Mouse (Mus musculus): Measurements from ENCODE around the gene Etl4. TPM values are rescaled to one million over a fixed set of nuclear protein-coding genes. Genes with fewer than 3 reads are reported as not detected.

Etl4 gene
- polyA plus RNA-seq, 1 experiment from 2014 or later = 38.0 TPM

DNA sequence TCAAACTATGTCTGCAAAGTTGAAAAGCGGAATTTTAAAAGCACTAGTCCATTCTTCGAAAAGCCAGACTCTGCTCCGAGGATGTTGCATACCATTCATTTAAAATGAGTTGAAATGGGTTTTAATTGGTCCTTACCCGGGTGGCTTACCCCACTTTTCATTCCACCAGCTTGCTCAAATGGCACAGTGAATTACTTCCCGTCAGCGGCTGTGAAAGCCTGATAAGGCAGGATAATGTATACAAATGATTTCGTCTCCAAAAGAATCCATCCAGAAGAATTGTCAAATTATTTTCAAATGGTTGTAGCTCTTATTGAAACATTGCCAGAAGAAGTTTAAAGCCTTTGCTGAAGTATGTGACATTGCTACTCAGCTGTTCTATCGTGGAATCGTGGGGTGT, 162.8 kb downstream of the Etl4 start:
- DNase-seq (ENCODE audit: low spot score) (no peak), ATAC-seq (replicated peaks; ENCODE audit: low FRiP score, low read depth) (no peak)
- H3K4me3 ChIP-seq (replicated peaks; ENCODE audit: low read depth, low read length) = no peak overlapping the region
- H3K36me3 ChIP-seq (ENCODE audit: insufficient read depth, low read length) = no peaks in the 10 kb centered on the region
- H3K9me3 ChIP-seq (replicated peaks; ENCODE audit: low read length) = no peaks in the 10 kb centered on the region
- no peak overlapping the region for H3K4me2 ChIP-seq (ENCODE audit: low read length)
- 68% methylated on average over 9 of the region's 9 CpGs for WGBS
- no peak overlapping the region for H3K27ac ChIP-seq
- no peaks in the 10 kb centered on the region for H3K27me3 ChIP-seq (ENCODE audit: insufficient read depth, low read length)
- no peak for TF ChIP-seq CTCF (IDR thresholded peaks at IDR 0.05; ENCODE audit: low read depth)
- H3K4me1 ChIP-seq (replicated peaks; ENCODE audit: insufficient read depth, low read length) = no peaks in the 10 kb centered on the region
- no peak overlapping the region for H3K9ac ChIP-seq (ENCODE audit: low read depth, low read length)

- no peak for TF ChIP-seq CTCF (IDR thresholded peaks at IDR 0.05; ENCODE audit: low read depth)
- whole genome bisulfite sequencing = 77% methylated on average over 4 of the region's 4 CpGs
- no peak overlapping the region for H3K27ac ChIP-seq
- no peaks in the 10 kb centered on the region for H3K4me1 ChIP-seq (replicated peaks; ENCODE audit: insufficient read depth, low read length)
- no peaks in the 10 kb centered on the region for H3K36me3 ChIP-seq (ENCODE audit: insufficient read depth, low read length)
- H3K4me2 ChIP-seq (ENCODE audit: low read length) = no peak overlapping the region
- H3K9ac ChIP-seq (ENCODE audit: low read depth, low read length) = no peak overlapping the region
- ATAC-seq (replicated peaks; ENCODE audit: low FRiP score, low read depth) = no peak
- H3K9me3 ChIP-seq (replicated peaks; ENCODE audit: low read length) = no peaks in the 10 kb centered on the region
- H3K4me3 ChIP-seq (replicated peaks; ENCODE audit: low read depth, low read length) = no peak overlapping the region
- H3K27me3 ChIP-seq (ENCODE audit: insufficient read depth, low read length) = no peaks in the 10 kb centered on the region
- DNase-seq (ENCODE audit: low spot score) = no peak
Measured at GRCm38 (mm10) chr2:20076118-20076796, 166.7 kb downstream of the Etl4 start.

GRCm38 (mm10) chr2:20084781-20085180, 175.2 kb downstream of the Etl4 start:
- Histone ChIP-seq H3K36me3 (ENCODE audit: insufficient read depth, low read length) (no peaks in the 10 kb centered on the region), H3K9ac (ENCODE audit: low read depth, low read length) (no peak overlapping the region), H3K27me3 (ENCODE audit: insufficient read depth, low read length) (no peaks in the 10 kb centered on the region), H3K9me3 (replicated peaks; ENCODE audit: low read length) (no peaks in the 10 kb centered on the region), H3K4me1 (replicated peaks; ENCODE audit: insufficient read depth, low read length) (no peaks in the 10 kb centered on the region), H3K27ac (no peak overlapping the region), H3K4me2 (ENCODE audit: low read length) (no peak overlapping the region), H3K4me3 (replicated peaks; ENCODE audit: low read depth, low read length) (no peak overlapping the region)
- no peak for TF ChIP-seq CTCF (IDR thresholded peaks at IDR 0.05; ENCODE audit: low read depth)
- no peak for DNase-seq (ENCODE audit: low spot score)
- ATAC-seq (replicated peaks; ENCODE audit: low FRiP score, low read depth) = no peak
- WGBS = 71% methylated on average over 4 of the region's 4 CpGs

DNA sequence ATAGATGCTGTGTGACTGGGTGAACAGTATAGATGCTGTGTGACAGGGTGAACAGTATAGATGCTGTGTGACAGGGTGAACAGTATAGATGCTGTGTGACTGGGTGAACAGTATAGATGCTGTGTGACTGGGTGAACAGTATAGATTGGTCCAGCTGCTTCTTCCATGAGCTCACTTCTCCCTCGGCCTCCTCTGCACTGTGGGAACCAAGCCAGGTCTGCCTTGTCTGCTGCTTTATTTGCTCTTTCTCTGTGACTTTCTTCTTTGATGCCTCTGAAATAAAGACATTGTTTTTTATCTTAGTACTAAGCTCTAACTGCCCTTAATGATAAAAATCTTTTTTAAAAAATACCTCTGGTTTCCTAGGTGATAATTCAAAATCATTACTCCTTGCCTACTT, 195.9 kb downstream of the Etl4 start:
- no peak for TF ChIP-seq CTCF (IDR thresholded peaks at IDR 0.05; ENCODE audit: low read depth)
- Histone ChIP-seq H3K4me3 (replicated peaks; ENCODE audit: low read depth, low read length) (no peak overlapping the region), H3K36me3 (ENCODE audit: insufficient read depth, low read length) (no peaks in the 10 kb centered on the region), H3K9me3 (replicated peaks; ENCODE audit: low read length) (no peaks in the 10 kb centered on the region), H3K27me3 (ENCODE audit: insufficient read depth, low read length) (no peaks in the 10 kb centered on the region), H3K27ac (no peak overlapping the region), H3K9ac (ENCODE audit: low read depth, low read length) (no peak overlapping the region), H3K4me2 (ENCODE audit: low read length) (no peak overlapping the region), H3K4me1 (replicated peaks; ENCODE audit: insufficient read depth, low read length) (no peaks in the 10 kb centered on the region)
- WGBS = 48% methylated on average over 1 of the region's 1 CpGs
- DNase-seq (ENCODE audit: low spot score) (no peak), ATAC-seq (replicated peaks; ENCODE audit: low FRiP score, low read depth) (no peak)

GRCm38 (mm10) chr2:20111703-20112102, 202.1 kb downstream of the Etl4 start:
- no peaks in the 10 kb centered on the region for H3K9me3 ChIP-seq (replicated peaks; ENCODE audit: low read length)
- no peaks in the 10 kb centered on the region for H3K27me3 ChIP-seq (ENCODE audit: insufficient read depth, low read length)
- H3K4me1 ChIP-seq (replicated peaks; ENCODE audit: insufficient read depth, low read length) = no peaks in the 10 kb centered on the region
- no peak for TF ChIP-seq CTCF (IDR thresholded peaks at IDR 0.05; ENCODE audit: low read depth)
- DNase-seq (ENCODE audit: low spot score) (no peak), ATAC-seq (replicated peaks; ENCODE audit: low FRiP score, low read depth) (no peak)
- no peak overlapping the region for H3K4me2 ChIP-seq (ENCODE audit: low read length)
- H3K27ac ChIP-seq = no peak overlapping the region
- no peak overlapping the region for H3K9ac ChIP-seq (ENCODE audit: low read depth, low read length)
- no peaks in the 10 kb centered on the region for H3K36me3 ChIP-seq (ENCODE audit: insufficient read depth, low read length)
- no peak overlapping the region for H3K4me3 ChIP-seq (replicated peaks; ENCODE audit: low read depth, low read length)

DNA sequence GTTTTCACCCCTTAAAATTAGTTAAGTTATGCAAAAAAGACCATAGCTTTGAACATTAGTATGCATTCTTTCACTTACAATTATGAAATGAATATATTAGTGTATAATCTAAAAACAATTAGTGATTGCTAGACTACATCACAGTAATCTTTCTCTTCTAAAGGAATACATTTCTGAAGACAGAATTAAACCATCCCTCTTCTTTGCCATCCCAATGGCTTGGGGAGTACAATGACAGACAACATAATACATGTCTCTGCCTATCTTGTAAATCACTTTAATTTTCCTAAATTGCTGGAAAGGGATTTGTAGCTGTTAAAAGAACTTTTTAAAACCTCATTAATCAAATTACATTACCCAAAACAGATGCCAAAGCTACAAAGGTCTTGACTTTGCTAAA, 216.3 kb downstream of the Etl4 start:
- H3K27me3 ChIP-seq (ENCODE audit: insufficient read depth, low read length) = no peaks in the 10 kb centered on the region
- no peaks in the 10 kb centered on the region for H3K36me3 ChIP-seq (ENCODE audit: insufficient read depth, low read length)
- no peak for TF ChIP-seq CTCF (IDR thresholded peaks at IDR 0.05; ENCODE audit: low read depth)
- no peak overlapping the region for H3K27ac ChIP-seq
- DNase-seq (ENCODE audit: low spot score) (no peak), ATAC-seq (replicated peaks; ENCODE audit: low FRiP score, low read depth) (no peak)
- H3K4me3 ChIP-seq (replicated peaks; ENCODE audit: low read depth, low read length) = no peak overlapping the region
- H3K4me1 ChIP-seq (replicated peaks; ENCODE audit: insufficient read depth, low read length) = no peaks in the 10 kb centered on the region
- H3K9me3 ChIP-seq (replicated peaks; ENCODE audit: low read length) = no peaks in the 10 kb centered on the region
- no peak overlapping the region for H3K9ac ChIP-seq (ENCODE audit: low read depth, low read length)
- H3K4me2 ChIP-seq (ENCODE audit: low read length) = no peak overlapping the region

GRCm38 (mm10) chr2:20131792-20132191, 222.2 kb downstream of the Etl4 start:
- Histone ChIP-seq H3K9ac (ENCODE audit: low read depth, low read length) (no peak overlapping the region), H3K27ac (no peak overlapping the region), H3K9me3 (replicated peaks; ENCODE audit: low read length) (no peaks in the 10 kb centered on the region), H3K4me2 (ENCODE audit: low read length) (0 out of 2 replicates have a peak overlapping the region, but pooled peaks have one; percentile 15), H3K4me1 (replicated peaks; ENCODE audit: insufficient read depth, low read length) (0 out of 2 replicates have a peak, but pooled peaks cover 7% of the 10 kb centered on the region), H3K4me3 (replicated peaks; ENCODE audit: low read depth, low read length) (no peak overlapping the region), H3K36me3 (ENCODE audit: insufficient read depth, low read length) (no peaks in the 10 kb centered on the region), H3K27me3 (ENCODE audit: insufficient read depth, low read length) (no peaks in the 10 kb centered on the region)
- WGBS = 6% methylated on average over 2 of the region's 2 CpGs
- peak; percentile 44; the same call in 1 of the 2 replicates for TF ChIP-seq CTCF (IDR thresholded peaks at IDR 0.05; ENCODE audit: low read depth)
- DNase-seq (ENCODE audit: low spot score) = peak; percentile 42
- ATAC-seq (replicated peaks; ENCODE audit: low FRiP score, low read depth) = no peak
